ENCODE assay signal across 22 mouse cellular contexts in the genomic region with DNA sequence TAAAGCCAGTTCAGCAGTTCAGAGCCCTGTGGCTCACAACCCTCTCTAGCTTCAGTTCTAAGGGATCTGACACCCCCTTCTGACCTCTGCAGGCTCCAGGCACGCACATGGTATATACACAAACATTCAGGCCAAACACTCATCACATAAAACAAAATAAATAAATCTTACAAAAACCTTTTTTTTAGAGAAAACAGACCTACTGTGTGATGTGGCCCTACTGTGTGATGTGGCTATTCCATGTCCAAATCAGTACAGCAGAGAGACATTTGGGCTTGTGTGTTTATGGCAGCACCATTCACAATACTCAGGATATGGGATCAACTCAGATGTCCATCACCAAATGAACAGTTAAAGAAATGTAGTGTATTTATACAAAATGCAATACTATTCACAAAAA.
DNase-seq lines count a peak whose midpoint lies in the region; ATAC-seq and TF ChIP-seq lines count a peak whose summit lies in the region.
"Had no signal": no experiment of that assay in that cellular context is flagged by ENCODE, and none has a peak within 500 bp of the region (broad histone marks: within the 10 kb centered on the region; RNA-seq: fewer than 3 reads in every experiment).

No protein-coding gene starts in this region.

- no peaks in the 10 kb centered on the region for H3K36me3 ChIP-seq in lung, embryonic 14.5 days (ENCODE audit: insufficient read depth)
- no peaks in the 10 kb centered on the region for H3K36me3 ChIP-seq in CH12.LX (replicated peaks in 1 of 2; ENCODE audit: control insufficient read depth in 1 of 2, insufficient read depth in 1 of 2, low read length in 1 of 2)
- H3K36me3 ChIP-seq in MEL (ENCODE audit: control insufficient read depth in 1 of 2, insufficient read depth in 2 of 2, low read length in 2 of 2), result no peaks in the 10 kb centered on the region
- H3K36me3 ChIP-seq in embryonic facial prominence, embryonic 10.5 days (replicated peaks), result no peaks in the 10 kb centered on the region
- H3K36me3 ChIP-seq: G1E had no signal

- ATAC-seq in lung, embryonic 14.5 days (ENCODE audit: insufficient read depth), result no peak
- ATAC-seq: activated CD4-positive, CD25-positive, alpha-beta regulatory T cell, adult 4 months; CD4-positive, CD25-positive, alpha-beta regulatory T cell, adult 4 months; Patski had no signal

- TF ChIP-seq RAD21 in CH12.LX (IDR thresholded peaks at IDR 0.05; ENCODE audit: low read depth, low read length), result no peak
- TF ChIP-seq RAD21 in MEL (IDR thresholded peaks at IDR 0.05; ENCODE audit: low read depth, low read length), result no peak

- peaks cover 5% of the 10 kb centered on the region; the same call in 1 of the 2 replicates for H3K4me1 ChIP-seq in lung, embryonic 14.5 days (ENCODE audit: insufficient read depth)
- H3K4me1 ChIP-seq in CH12.LX (ENCODE audit: control insufficient read depth in 1 of 2, insufficient read depth in 2 of 2) (peaks cover 2 to 5% of the 10 kb centered on the region in 2 experiments; a peak in 3 of 4 replicates), MEL (ENCODE audit: control insufficient read depth in 1 of 2, insufficient read depth in 2 of 2, low read length in 2 of 2) (no peaks in the 10 kb centered on the region)
- peaks cover 6% of the 10 kb centered on the region for H3K4me1 ChIP-seq in embryonic facial prominence, embryonic 10.5 days

- no peaks in the 10 kb centered on the region for H3K9me3 ChIP-seq in lung, embryonic 14.5 days (ENCODE audit: low read depth, low read length)
- H3K9me3 ChIP-seq in CH12.LX (replicated peaks; ENCODE audit: low read length) (no peaks in the 10 kb centered on the region), MEL (replicated peaks; ENCODE audit: insufficient read depth, low read length) (no peaks in the 10 kb centered on the region)
- H3K9me3 ChIP-seq in embryonic facial prominence, embryonic 10.5 days, result no peaks in the 10 kb centered on the region
- H3K9me3 ChIP-seq: G1E had no signal

- no peak for TF ChIP-seq CTCF in lung, embryonic 14.5 days (IDR thresholded peaks at IDR 0.05; ENCODE audit: low read depth)
- no peak for TF ChIP-seq CTCF in CH12.LX (conservative IDR thresholded peaks at IDR 0.05 in 1 of 2, IDR thresholded peaks at IDR 0.05 in 1 of 2; ENCODE audit: low read depth in 2 of 2, low read length in 2 of 2)
- TF ChIP-seq CTCF in MEL (IDR thresholded peaks at IDR 0.05 in 2 of 3, conservative IDR thresholded peaks at IDR 0.05 in 1 of 3; ENCODE audit: control insufficient read depth in 1 of 3, insufficient read depth in 1 of 3, low read depth in 2 of 3, low read length in 3 of 3, poor library complexity in 1 of 3, severe bottlenecking in 1 of 3), result no peak

- H3K9ac ChIP-seq in lung, embryonic 14.5 days, result no peak overlapping the region
- no peak overlapping the region for H3K9ac ChIP-seq in CH12.LX (ENCODE audit: insufficient read depth, low read depth)
- H3K9ac ChIP-seq in MEL (ENCODE audit: control insufficient read depth, low read depth, low read length, poor library complexity, severe bottlenecking), result no peak overlapping the region

- no peak overlapping the region for H3K27ac ChIP-seq in lung, embryonic 14.5 days (ENCODE audit: low read depth)
- H3K27ac ChIP-seq in CH12.LX (ENCODE audit: insufficient read depth, low read depth) (no peak overlapping the region), MEL (ENCODE audit: control insufficient read depth, low read depth, low read length) (no peak overlapping the region)
- H3K27ac ChIP-seq in embryonic facial prominence, embryonic 10.5 days (replicated peaks), result no peak overlapping the region

- WGBS in lung, embryonic 14.5 days, result 27% methylated on average over 1 of the region's 1 CpGs
- WGBS in embryonic facial prominence, embryonic 10.5 days, result 76% methylated on average over 1 of the region's 1 CpGs

- H3K4me2 ChIP-seq in lung, embryonic 14.5 days, result no peak overlapping the region
- no peak overlapping the region for H3K4me2 ChIP-seq in CH12.LX (ENCODE audit: insufficient read depth, low read depth, poor library complexity, severe bottlenecking)

- no peak for TF ChIP-seq EP300 in CH12.LX (IDR thresholded peaks at IDR 0.05; ENCODE audit: low read length)
- TF ChIP-seq EP300 in MEL (IDR thresholded peaks at IDR 0.05; ENCODE audit: low read depth in 1 of 2, low read length in 2 of 2), result no peak

- no peak overlapping the region for H3K4me3 ChIP-seq in lung, embryonic 14.5 days (ENCODE audit: low read depth, low read length)
- H3K4me3 ChIP-seq in CH12.LX (replicated peaks in 1 of 3; ENCODE audit: low read depth in 2 of 3, low read length in 2 of 3, poor library complexity in 1 of 3), result no peak overlapping the region
- no peak overlapping the region for H3K4me3 ChIP-seq in MEL (ENCODE audit: control insufficient read depth in 1 of 2, insufficient read depth in 1 of 2, low read depth in 2 of 2, low read length in 2 of 2)
- no peak overlapping the region for H3K4me3 ChIP-seq in embryonic facial prominence, embryonic 10.5 days

- dilution Hi-C loops in CH12.LX (cut with MboI; ENCODE audit: extremely low pct_ligation_motif_present, extremely low pct_unique_long_range_greater_than_20kb, low sequenced_read_pairs), result no loop called here

- no peak for TF ChIP-seq POLR2A in CH12.LX (IDR thresholded peaks at IDR 0.05; ENCODE audit: low read depth, low read length)
- TF ChIP-seq POLR2A in MEL (IDR thresholded peaks at IDR 0.05; ENCODE audit: control insufficient read depth in 1 of 2, insufficient read depth in 1 of 2, low read depth in 1 of 2, low read length in 2 of 2, poor library complexity in 1 of 2), result no peak

- no peaks in the 10 kb centered on the region for H3K27me3 ChIP-seq in lung, embryonic 14.5 days (ENCODE audit: insufficient read depth, low read length)
- H3K27me3 ChIP-seq in CH12.LX (replicated peaks) (no peaks in the 10 kb centered on the region), MEL (ENCODE audit: control insufficient read depth in 1 of 2, insufficient read depth in 2 of 2, low read length in 2 of 2) (no peaks in the 10 kb centered on the region)
- H3K27me3 ChIP-seq in embryonic facial prominence, embryonic 10.5 days (replicated peaks; ENCODE audit: low read depth, poor library complexity, severe bottlenecking), result peaks cover 12% of the 10 kb centered on the region; the same call in 1 of the 2 replicates

- in situ Hi-C loops in CH12.LX (cut with MboI; ENCODE audit: low pct_ligation_motif_present, low pct_unique_long_range_greater_than_20kb, low sequenced_read_pairs), result loop anchor here (25.0 kb wide), 2 partner anchors 318 to 543 kb away; no protein-coding TSS in a partner anchor

- DNase-seq in lung, embryonic 14.5 days, result peak; percentile 16
- no peak for DNase-seq in lung, postnatal 36 days
- DNase-seq in CH12.LX (ENCODE audit: extremely low read depth) (no peak), MEL (ENCODE audit: low read depth, low spot score) (no peak)
- no peak for DNase-seq in urinary bladder, postnatal 14 days (ENCODE audit: low spot score)
- no peak for DNase-seq in embryonic facial prominence, embryonic 10.5 days (ENCODE audit: low spot score)
- DNase-seq: adrenal gland, adult 2 months; adrenal gland, adult 8-10 months; adrenal gland, postnatal 10 days; adrenal gland, postnatal 14 days; adrenal gland, postnatal 25 days; adrenal gland, postnatal 36 days; B cell, adult 2 months; cerebellum, adult 11 months; cerebellum, adult 11-12 months; cerebellum, adult 18-20 months; cerebellum, adult 2 months; cerebellum, adult 8-10 months had no signal

- H3K79me2 ChIP-seq in CH12.LX (replicated peaks; ENCODE audit: control insufficient read depth, extremely low read depth, insufficient read depth, poor library complexity, severe bottlenecking) (no peaks in the 10 kb centered on the region), MEL (ENCODE audit: control insufficient read depth, insufficient read depth, low read length, poor library complexity) (no peaks in the 10 kb centered on the region)

TF ChIP-seq in CH12.LX, 34 proteins besides CTCF, POLR2A, EP300 and RAD21:
- TF ChIP-seq TBP (conservative IDR thresholded peaks at IDR 0.05; ENCODE audit: low read depth, low read length) (no peak), RCOR1 (conservative IDR thresholded peaks at IDR 0.05; ENCODE audit: low read depth, low read length) (no peak), E2F4 (IDR thresholded peaks at IDR 0.05; ENCODE audit: insufficient replicate concordance, low read depth, low read length) (no peak), BHLHE40 (IDR thresholded peaks at IDR 0.05; ENCODE audit: low read depth, low read length) (no peak), CHD2 (IDR thresholded peaks at IDR 0.05; ENCODE audit: low read length) (no peak), ETS1 (conservative IDR thresholded peaks at IDR 0.05; ENCODE audit: low read depth, low read length) (no peak), ZKSCAN1 (IDR thresholded peaks at IDR 0.05; ENCODE audit: borderline replicate concordance, low read depth, low read length) (peak; percentile 89), USF2 (conservative IDR thresholded peaks at IDR 0.05; ENCODE audit: low read depth, low read length) (no peak), ZMIZ1 (IDR thresholded peaks at IDR 0.05; ENCODE audit: low read depth, low read length) (no peak)

TF ChIP-seq in MEL, 35 proteins besides CTCF, POLR2A, EP300 and RAD21:
- peak; percentile 61; the same call in 1 of the 2 replicates for TF ChIP-seq ZKSCAN1 (IDR thresholded peaks at IDR 0.05; ENCODE audit: low read depth, low read length)
- TF ChIP-seq MAZ (IDR thresholded peaks at IDR 0.05; ENCODE audit: low read depth, low read length), result no peak
